Mouse (Mus musculus) liver, embryonic 11.5 days (tissue): ENCODE results near the gene Ubn1. TPM values are rescaled to one million over a fixed set of nuclear protein-coding genes. Genes with fewer than 3 reads are reported as not detected.
A peak's percentile ranks its signal among the peaks of the same experiment; 100 is the strongest.

ENCODE experiments used
- ATAC-seq: fragments of 200-750 bp; cut with Nextera tagmentation; replicated peaks from 2 replicates; pipeline ENCODE4 v1.8.0; 2017; ENCODE audit warnings: moderate number of reproducible peaks, mild to moderate bottlenecking, moderate TSS enrichment, moderate library complexity; ENCODE audit not compliant: low FRiP score
- DNase-seq: peaks from one replicate; pipeline ENCODE4 v3.0.0-alpha.2; 2017; ENCODE audit warnings: low spot score
- H3K27ac ChIP-seq: fragments of 300-500 bp; sonication (generic); 2 replicates; pipeline ENCODE4 v1.5.1; 2014; ENCODE audit warnings: mild to moderate bottlenecking, low read depth, low read length, control low read depth
- H3K27me3 ChIP-seq: fragments of 300-500 bp; sonication (generic); replicated peaks from 2 replicates; pipeline ENCODE4 v1.6.1; 2014; ENCODE audit warnings: low read length, mixed read lengths; ENCODE audit not compliant: control insufficient read depth, insufficient read depth
- H3K36me3 ChIP-seq: fragments of 300-500 bp; sonication (generic); 2 replicates; pipeline ENCODE4 v1.6.1; 2014; ENCODE audit warnings: mild to moderate bottlenecking, low read length, moderate library complexity, mixed read lengths; ENCODE audit not compliant: control insufficient read depth, insufficient read depth
- H3K4me1 ChIP-seq: fragments of 300-500 bp; sonication (generic); replicated peaks from 2 replicates; pipeline ENCODE4 v1.6.1; 2014; ENCODE audit warnings: low read length, mixed read lengths; ENCODE audit not compliant: control insufficient read depth, insufficient read depth
- H3K4me2 ChIP-seq: fragments of 300-500 bp; sonication (generic); 2 replicates; pipeline ENCODE4 v1.6.1; 2014; ENCODE audit warnings: mild to moderate bottlenecking, control low read depth, moderate library complexity
- H3K4me3 ChIP-seq: fragments of 300-500 bp; sonication (generic); 2 replicates; pipeline ENCODE4 v1.5.1; 2014; ENCODE audit warnings: low read depth, low read length, control low read depth
- H3K9ac ChIP-seq: fragments of 300-500 bp; sonication (generic); 2 replicates; pipeline ENCODE4 v1.6.1; 2014; ENCODE audit warnings: low read depth, low read length, control low read depth
- H3K9me3 ChIP-seq: fragments of 300-500 bp; sonication (generic); 2 replicates; pipeline ENCODE4 v1.6.1; 2016; ENCODE audit warnings: low read length, inconsistent platforms, mixed read lengths; ENCODE audit not compliant: control insufficient read depth
- WGBS: fragments of 180-500 bp; shearing (Covaris S2); extraction: QIAGEN DNeasy Blood & Tissue Kit; methylation state at CpG from one replicate; pipeline ENCODE4 v1.1.7; 2014; 5-methylcytosine and 5-hydroxymethylcytosine counted together
- polyA plus RNA-seq: library from polyadenylated mRNA; unstranded; fragments of >200 nt; fragmentation: Nextera tagmentation; extraction: Ambion mirVana; gene quantifications from 2 replicates; pipeline ENCODE4 v1.2.1, GENCODE M21; 2014

Ubn1 gene
- polyA plus RNA-seq, 1 experiment from 2014 or later = 19.2 TPM

- Histone ChIP-seq H3K36me3 (no peaks in the 10 kb centered on the region), H3K4me1 (no peaks in the 10 kb centered on the region), H3K9me3 (no peaks in the 10 kb centered on the region), H3K27me3 (no peaks in the 10 kb centered on the region), H3K27ac (no peak overlapping the region), H3K4me2 (no peak overlapping the region), H3K4me3 (no peak overlapping the region), H3K9ac (no peak overlapping the region)
- no peak for DNase-seq
- ATAC-seq = no peak
- 91% methylated on average over 5 of the region's 5 CpGs for WGBS
Measured at GRCm38 (mm10) chr16:5093285-5093684, 43.4 kb downstream of the Ubn1 start.

GRCm38 (mm10) chr16:5096504-5096903, 46.6 kb downstream of the Ubn1 start:
- no peaks in the 10 kb centered on the region for H3K27me3 ChIP-seq
- ATAC-seq (no peak), DNase-seq (no peak)
- no peaks in the 10 kb centered on the region for H3K36me3 ChIP-seq
- WGBS = 77% methylated on average over 8 of the region's 8 CpGs
- no peak overlapping the region for H3K27ac ChIP-seq
- H3K4me1 ChIP-seq = no peaks in the 10 kb centered on the region
- H3K9ac ChIP-seq = no peak overlapping the region
- no peak overlapping the region for H3K4me2 ChIP-seq
- H3K9me3 ChIP-seq = no peaks in the 10 kb centered on the region
- no peak overlapping the region for H3K4me3 ChIP-seq

DNA sequence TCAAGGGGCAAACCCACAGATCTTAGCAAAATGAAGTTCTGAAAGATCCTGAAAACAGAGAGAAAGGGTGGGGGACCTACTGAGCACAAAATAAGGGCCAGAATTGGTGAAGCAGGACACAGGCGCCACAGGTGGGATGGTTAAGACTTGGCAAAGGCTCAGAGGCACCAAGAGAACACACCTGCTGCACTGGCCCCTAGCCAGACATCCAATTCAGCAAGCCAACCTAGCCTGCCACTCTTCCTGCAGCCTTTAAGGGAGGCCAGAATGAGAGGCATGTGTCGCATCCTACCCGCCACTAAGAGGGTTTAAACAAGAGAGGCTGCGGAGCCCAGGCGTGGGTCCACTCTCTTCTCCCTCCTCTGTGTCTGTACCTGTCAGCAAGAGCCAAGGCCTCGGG, 51.1 kb downstream of the Ubn1 start:
- WGBS = 78% methylated on average over 6 of the region's 6 CpGs
- no peak overlapping the region for H3K4me2 ChIP-seq
- H3K9ac ChIP-seq = no peak overlapping the region
- H3K36me3 ChIP-seq = no peaks in the 10 kb centered on the region
- H3K4me3 ChIP-seq = no peak overlapping the region
- no peaks in the 10 kb centered on the region for H3K4me1 ChIP-seq
- no peaks in the 10 kb centered on the region for H3K27me3 ChIP-seq
- ATAC-seq = no peak
- no peak overlapping the region for H3K27ac ChIP-seq
- no peak for DNase-seq
- H3K9me3 ChIP-seq = no peaks in the 10 kb centered on the region

DNA sequence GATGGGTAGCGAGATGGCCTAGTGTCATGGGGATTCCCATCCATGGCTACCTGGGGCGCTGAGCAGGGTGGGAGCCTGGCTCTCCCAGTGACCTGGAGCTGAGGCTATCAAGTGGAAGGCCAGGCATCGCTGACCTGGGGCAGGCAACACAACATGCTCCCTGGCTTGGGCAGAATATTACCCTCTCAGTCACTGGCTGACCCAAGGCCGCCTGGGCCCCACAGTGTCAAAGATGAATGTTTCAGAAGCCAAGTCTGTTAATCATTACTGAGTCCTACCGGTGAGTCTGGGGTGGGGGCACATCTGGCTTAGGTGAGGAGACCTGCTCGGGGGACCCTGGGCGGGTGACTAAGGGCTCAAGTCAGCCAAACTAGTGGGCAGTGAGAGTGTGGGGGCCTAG, 60.0 kb downstream of the Ubn1 start:
- Histone ChIP-seq H3K27me3 (no peaks in the 10 kb centered on the region), H3K27ac (no peak overlapping the region), H3K9me3 (no peaks in the 10 kb centered on the region), H3K4me1 (no peaks in the 10 kb centered on the region), H3K36me3 (no peaks in the 10 kb centered on the region), H3K4me2 (no peak overlapping the region), H3K4me3 (no peak overlapping the region), H3K9ac (no peak overlapping the region)
- ATAC-seq (peak; percentile 64), DNase-seq (no peak)
- WGBS = 70% methylated on average over 7 of the region's 7 CpGs

DNA sequence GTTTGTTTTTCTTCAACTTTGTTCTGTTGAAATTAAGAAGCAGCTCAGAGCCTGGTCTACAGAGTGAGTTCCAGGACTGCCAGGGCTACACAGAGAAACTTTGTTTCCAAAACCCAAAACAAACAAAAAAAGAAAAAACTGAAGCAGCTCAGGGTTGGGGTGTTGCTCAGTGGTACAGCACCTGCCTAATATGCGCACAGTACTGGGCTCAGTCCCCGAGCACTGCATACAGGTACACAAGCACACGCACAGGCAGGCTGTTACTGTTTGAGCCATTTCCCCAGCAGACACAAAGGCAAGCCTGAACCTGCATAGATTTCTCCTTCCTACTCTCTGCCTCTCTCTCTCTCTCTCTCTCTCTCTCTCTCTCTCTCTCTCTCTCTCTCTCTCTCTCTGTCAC, 61.2 kb downstream of the Ubn1 start:
- H3K9ac ChIP-seq = no peak overlapping the region
- no peak overlapping the region for H3K4me2 ChIP-seq
- H3K4me3 ChIP-seq = no peak overlapping the region
- ATAC-seq (no peak), DNase-seq (no peak)
- WGBS = 75% methylated on average over 3 of the region's 3 CpGs
- no peaks in the 10 kb centered on the region for H3K9me3 ChIP-seq
- H3K27ac ChIP-seq = no peak overlapping the region
- H3K4me1 ChIP-seq = no peaks in the 10 kb centered on the region
- no peaks in the 10 kb centered on the region for H3K36me3 ChIP-seq
- H3K27me3 ChIP-seq = 0 out of 2 replicates have a peak, but pooled peaks cover 3% of the 10 kb centered on the region

DNA sequence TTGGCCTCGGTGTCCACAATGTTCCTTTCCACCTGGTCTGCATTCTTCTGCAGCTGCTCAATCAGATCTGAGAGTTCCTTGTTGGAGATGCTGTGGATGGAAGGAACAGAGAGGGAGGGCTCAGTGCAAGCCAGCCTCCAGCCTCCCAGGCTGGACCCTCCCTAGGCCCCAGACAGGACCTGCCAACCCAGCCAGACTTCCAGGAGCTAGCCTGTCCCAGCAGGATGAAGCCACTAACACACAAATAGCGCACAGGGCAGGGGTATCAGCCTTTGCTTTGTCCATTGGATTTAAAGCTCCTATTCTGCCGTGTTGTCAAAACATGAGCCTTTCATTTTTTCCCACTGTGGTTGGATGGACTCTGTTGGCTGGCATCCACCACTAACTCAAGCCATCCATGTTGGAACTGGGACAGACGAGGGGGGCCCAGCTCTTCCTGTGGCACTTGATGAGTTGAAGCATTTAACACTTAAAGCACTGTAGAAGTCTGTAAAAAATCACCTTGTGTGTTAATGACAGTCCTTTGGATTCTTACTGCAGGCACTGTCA, 63.2 kb downstream of the Ubn1 start:
- DNase-seq = no peak
- 72% methylated on average over 4 of the region's 4 CpGs for WGBS
- H3K9ac ChIP-seq = no peak overlapping the region
- no peak overlapping the region for H3K4me3 ChIP-seq
- ATAC-seq = no peak
- no peak overlapping the region for H3K4me2 ChIP-seq
- H3K4me1 ChIP-seq = no peaks in the 10 kb centered on the region
- no peak overlapping the region for H3K27ac ChIP-seq
- no peaks in the 10 kb centered on the region for H3K36me3 ChIP-seq
- 0 out of 2 replicates have a peak, but pooled peaks cover 3% of the 10 kb centered on the region for H3K27me3 ChIP-seq
- H3K9me3 ChIP-seq = no peaks in the 10 kb centered on the region

DNA sequence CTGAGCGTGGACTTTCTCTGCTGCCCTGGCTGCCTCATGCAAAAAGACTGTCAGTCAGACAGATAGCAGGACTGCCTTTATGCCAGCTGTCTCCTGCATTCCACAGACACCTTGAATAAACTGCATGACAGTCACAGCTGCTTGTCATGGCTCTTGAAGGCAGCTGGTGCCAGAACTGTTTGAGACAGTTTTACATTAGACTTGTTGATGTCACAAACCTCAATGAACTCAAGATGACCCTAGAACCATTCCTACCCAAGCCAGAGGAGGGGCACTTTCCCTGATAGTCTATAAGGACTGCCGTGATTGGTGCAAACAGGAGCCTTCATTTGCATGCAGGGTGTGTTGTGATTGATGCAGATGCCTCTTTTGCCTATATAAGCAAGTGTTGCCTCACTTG, 63.7 kb downstream of the Ubn1 start:
- Histone ChIP-seq H3K4me1 (no peaks in the 10 kb centered on the region), H3K36me3 (no peaks in the 10 kb centered on the region), H3K9me3 (no peaks in the 10 kb centered on the region), H3K27me3 (0 out of 2 replicates have a peak, but pooled peaks cover 3% of the 10 kb centered on the region), H3K9ac (no peak overlapping the region), H3K27ac (no peak overlapping the region), H3K4me3 (no peak overlapping the region), H3K4me2 (no peak overlapping the region)
- no peak for ATAC-seq
- WGBS = 61% methylated on average over 2 of the region's 2 CpGs
- no peak for DNase-seq

DNA sequence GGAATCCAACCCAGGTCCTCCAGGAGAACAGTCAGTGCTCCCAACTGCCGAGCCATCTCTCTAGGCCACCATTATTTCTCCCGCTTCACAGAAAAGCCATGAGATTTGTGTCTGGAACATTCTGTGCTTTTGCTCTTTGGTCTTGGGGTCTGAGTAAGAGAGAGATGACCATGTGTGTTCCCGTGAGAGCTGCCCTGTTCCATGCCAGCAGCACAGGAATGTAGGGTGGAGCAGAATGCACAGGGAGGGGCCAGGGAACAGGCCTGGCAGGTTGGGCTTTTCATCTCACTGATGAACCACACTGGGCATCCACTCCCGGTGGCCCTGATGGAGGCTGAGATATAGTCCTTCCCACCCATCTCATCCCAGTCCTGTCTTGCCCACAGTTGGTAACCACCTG, 69.5 kb downstream of the Ubn1 start:
- DNase-seq = no peak
- H3K27ac ChIP-seq = no peak overlapping the region
- H3K27me3 ChIP-seq = peaks cover 9% of the 10 kb centered on the region; the same call in 1 of the 2 replicates
- 0 out of 2 replicates have a peak, but pooled peaks cover 3% of the 10 kb centered on the region for H3K4me1 ChIP-seq
- no peaks in the 10 kb centered on the region for H3K36me3 ChIP-seq
- ATAC-seq = no peak
- H3K9ac ChIP-seq = no peak overlapping the region
- 72% methylated on average over 4 of the region's 4 CpGs for WGBS
- no peaks in the 10 kb centered on the region for H3K9me3 ChIP-seq
- H3K4me2 ChIP-seq = no peak overlapping the region
- no peak overlapping the region for H3K4me3 ChIP-seq

DNA sequence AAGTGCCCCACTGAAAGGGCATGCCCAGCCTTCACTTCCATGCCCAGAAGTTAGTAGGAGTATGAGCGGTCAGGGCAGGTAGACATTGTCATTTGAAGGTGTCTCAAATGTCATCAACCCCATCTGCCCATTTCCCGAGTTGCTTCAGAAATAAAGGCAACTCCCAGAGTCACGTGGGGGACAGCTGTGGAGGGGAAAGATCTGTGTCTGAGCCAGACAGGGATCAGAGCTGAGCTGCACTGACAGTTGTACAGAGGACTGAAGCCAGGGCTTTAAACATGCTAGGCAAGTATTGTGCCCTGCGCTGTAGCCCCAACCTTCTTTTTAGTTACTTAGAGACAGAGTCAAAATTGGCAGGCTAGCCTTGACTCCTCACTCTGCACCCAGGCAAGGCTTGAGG, 70.0 kb downstream of the Ubn1 start:
- H3K4me3 ChIP-seq = no peak overlapping the region
- H3K4me1 ChIP-seq = 0 out of 2 replicates have a peak, but pooled peaks cover 3% of the 10 kb centered on the region
- no peaks in the 10 kb centered on the region for H3K36me3 ChIP-seq
- 72% methylated on average over 4 of the region's 4 CpGs for WGBS
- H3K9me3 ChIP-seq = no peaks in the 10 kb centered on the region
- no peak for DNase-seq
- no peak overlapping the region for H3K27ac ChIP-seq
- H3K9ac ChIP-seq = no peak overlapping the region
- H3K4me2 ChIP-seq = no peak overlapping the region
- H3K27me3 ChIP-seq = peaks cover 9% of the 10 kb centered on the region; the same call in 1 of the 2 replicates
- no peak for ATAC-seq
